Mouse (Mus musculus): ENCODE results near the gene 3110082I17Rik. TPM values are rescaled to one million over a fixed set of nuclear protein-coding genes. Genes with fewer than 3 reads are reported as not detected.

Gene 3110082I17Rik
- total and polyA plus RNA-seq, 2 experiments from 2014 or later: 11.9 to 19.4 TPM

- TF ChIP-seq CTCF (IDR thresholded peaks at IDR 0.05; ENCODE audit: low read depth): no peak
- 90% methylated on average over 7 of the region's 7 CpGs for WGBS
- no peak for ATAC-seq
Observed at GRCm38 (mm10) chr5:139378271-139378556, 82.1 kb downstream of the 3110082I17Rik start.

GRCm38 (mm10) chr5:139377468-139378270 is 82.7 kb downstream of the 3110082I17Rik start, which contains the start of gene Gpr146:
Gpr146 (plus strand) TSS chr5:139377697.
- 75% methylated on average over 18 of the region's 18 CpGs for WGBS
- Histone ChIP-seq H3K4me1 (ENCODE audit: insufficient read depth) (no peaks in the 10 kb centered on the region; the same call in 1 of the 2 replicates), H3K9me3 (ENCODE audit: low read length) (no peaks in the 10 kb centered on the region), H3K9ac (no peak within 1 kb of the TSS), H3K27me3 (ENCODE audit: insufficient read depth, low read length) (no peaks in the 10 kb centered on the region), H3K4me2 (ENCODE audit: low read depth) (no peak within 1 kb of the TSS), H3K36me3 (ENCODE audit: insufficient read depth) (no peaks in the 10 kb centered on the region), H3K27ac (ENCODE audit: low read depth, low read length) (no peak within 1 kb of the TSS), H3K4me3 (ENCODE audit: low read depth, low read length) (no peak within 1 kb of the TSS)
- no peak for ATAC-seq
- TF ChIP-seq CTCF (IDR thresholded peaks at IDR 0.05; ENCODE audit: low read depth): no peak
- no peak for DNase-seq

More at GRCm38 (mm10) chr5:139378271-139378556, 82.1 kb downstream of the 3110082I17Rik start:
- Histone ChIP-seq H3K4me2 (ENCODE audit: low read depth) (no peak overlapping the region), H3K9me3 (ENCODE audit: low read length) (no peaks in the 10 kb centered on the region), H3K36me3 (ENCODE audit: insufficient read depth) (no peaks in the 10 kb centered on the region), H3K27me3 (ENCODE audit: insufficient read depth, low read length) (no peaks in the 10 kb centered on the region), H3K4me3 (ENCODE audit: low read depth, low read length) (no peak overlapping the region), H3K4me1 (ENCODE audit: insufficient read depth) (no peaks in the 10 kb centered on the region; the same call in 1 of the 2 replicates), H3K27ac (ENCODE audit: low read depth, low read length) (no peak overlapping the region), H3K9ac (no peak overlapping the region)
- no peak for DNase-seq

GRCm38 (mm10) chr5:139374841-139375240 is 85.5 kb downstream of the 3110082I17Rik start:
- no peak overlapping the region for H3K27ac ChIP-seq (ENCODE audit: low read depth, low read length)
- 88% methylated on average over 2 of the region's 2 CpGs for WGBS
- H3K36me3 ChIP-seq (ENCODE audit: insufficient read depth): no peaks in the 10 kb centered on the region
- no peak overlapping the region for H3K9ac ChIP-seq
- no peak overlapping the region for H3K4me2 ChIP-seq (ENCODE audit: low read depth)
- ATAC-seq (no peak), DNase-seq (no peak)
- no peaks in the 10 kb centered on the region for H3K9me3 ChIP-seq (ENCODE audit: low read length)
- no peak overlapping the region for H3K4me3 ChIP-seq (ENCODE audit: low read depth, low read length)
- TF ChIP-seq CTCF (IDR thresholded peaks at IDR 0.05; ENCODE audit: low read depth): no peak
- peaks cover 5% of the 10 kb centered on the region; the same call in 1 of the 2 replicates for H3K4me1 ChIP-seq (ENCODE audit: insufficient read depth)
- H3K27me3 ChIP-seq (ENCODE audit: insufficient read depth, low read length): no peaks in the 10 kb centered on the region

GRCm38 (mm10) chr5:139373889-139374444 is 86.4 kb downstream of the 3110082I17Rik start:
- TF ChIP-seq CTCF (IDR thresholded peaks at IDR 0.05; ENCODE audit: low read depth): no peak

GRCm38 (mm10) chr5:139373126-139373525 is 87.2 kb downstream of the 3110082I17Rik start:
- DNase-seq (no peak), ATAC-seq (no peak)
- Histone ChIP-seq H3K27me3 (ENCODE audit: insufficient read depth, low read length) (no peaks in the 10 kb centered on the region), H3K4me3 (ENCODE audit: low read depth, low read length) (no peak overlapping the region), H3K9me3 (ENCODE audit: low read length) (no peaks in the 10 kb centered on the region), H3K4me1 (ENCODE audit: insufficient read depth) (0 out of 2 replicates have a peak, but pooled peaks cover 5% of the 10 kb centered on the region), H3K27ac (ENCODE audit: low read depth, low read length) (no peak overlapping the region), H3K4me2 (ENCODE audit: low read depth) (no peak overlapping the region), H3K36me3 (ENCODE audit: insufficient read depth) (no peaks in the 10 kb centered on the region), H3K9ac (no peak overlapping the region)
- TF ChIP-seq CTCF (IDR thresholded peaks at IDR 0.05; ENCODE audit: low read depth): no peak
- WGBS: 91% methylated on average over 3 of the region's 3 CpGs

More at GRCm38 (mm10) chr5:139373889-139374444, 86.4 kb downstream of the 3110082I17Rik start:
- 0 out of 2 replicates have a peak, but pooled peaks cover 5% of the 10 kb centered on the region for H3K4me1 ChIP-seq (ENCODE audit: insufficient read depth)
- DNase-seq (no peak), ATAC-seq (no peak)
- H3K4me3 ChIP-seq (ENCODE audit: low read depth, low read length): no peak overlapping the region
- WGBS: 85% methylated on average over 6 of the region's 6 CpGs
- H3K9ac ChIP-seq: no peak overlapping the region
- no peaks in the 10 kb centered on the region for H3K36me3 ChIP-seq (ENCODE audit: insufficient read depth)
- H3K9me3 ChIP-seq (ENCODE audit: low read length): no peaks in the 10 kb centered on the region
- no peaks in the 10 kb centered on the region for H3K27me3 ChIP-seq (ENCODE audit: insufficient read depth, low read length)
- no peak overlapping the region for H3K4me2 ChIP-seq (ENCODE audit: low read depth)
- H3K27ac ChIP-seq (ENCODE audit: low read depth, low read length): no peak overlapping the region

GRCm38 (mm10) chr5:139371631-139372401 is 88.5 kb downstream of the 3110082I17Rik start:
- peak overlapping the region; percentile 92 for H3K4me2 ChIP-seq (ENCODE audit: low read depth)
- peak overlapping the region; percentile 85 for H3K27ac ChIP-seq (ENCODE audit: low read depth, low read length)
- H3K27me3 ChIP-seq (ENCODE audit: insufficient read depth, low read length): no peaks in the 10 kb centered on the region
- peak overlapping the region; percentile 96 for H3K9ac ChIP-seq
- DNase-seq (peak; percentile 94), ATAC-seq (peak; percentile 98)
- no peaks in the 10 kb centered on the region for H3K36me3 ChIP-seq (ENCODE audit: insufficient read depth)
- H3K4me3 ChIP-seq (ENCODE audit: low read depth, low read length): peak overlapping the region; percentile 73
- TF ChIP-seq CTCF (IDR thresholded peaks at IDR 0.05; ENCODE audit: low read depth): peak; percentile 37; the same call in 1 of the 2 replicates
- H3K4me1 ChIP-seq (ENCODE audit: insufficient read depth): 0 out of 2 replicates have a peak, but pooled peaks cover 5% of the 10 kb centered on the region
- WGBS: 4% methylated on average over 39 of the region's 39 CpGs
- no peaks in the 10 kb centered on the region for H3K9me3 ChIP-seq (ENCODE audit: low read length)
